Mouse (Mus musculus): ENCODE measurements at regions not wholly inside any gene's neighbourhood (a gene's known extent, or its start where the extent isn't known, plus 50 kb on each side); places are given as distances from the start of the nearest gene placed in this dataset.

DNA sequence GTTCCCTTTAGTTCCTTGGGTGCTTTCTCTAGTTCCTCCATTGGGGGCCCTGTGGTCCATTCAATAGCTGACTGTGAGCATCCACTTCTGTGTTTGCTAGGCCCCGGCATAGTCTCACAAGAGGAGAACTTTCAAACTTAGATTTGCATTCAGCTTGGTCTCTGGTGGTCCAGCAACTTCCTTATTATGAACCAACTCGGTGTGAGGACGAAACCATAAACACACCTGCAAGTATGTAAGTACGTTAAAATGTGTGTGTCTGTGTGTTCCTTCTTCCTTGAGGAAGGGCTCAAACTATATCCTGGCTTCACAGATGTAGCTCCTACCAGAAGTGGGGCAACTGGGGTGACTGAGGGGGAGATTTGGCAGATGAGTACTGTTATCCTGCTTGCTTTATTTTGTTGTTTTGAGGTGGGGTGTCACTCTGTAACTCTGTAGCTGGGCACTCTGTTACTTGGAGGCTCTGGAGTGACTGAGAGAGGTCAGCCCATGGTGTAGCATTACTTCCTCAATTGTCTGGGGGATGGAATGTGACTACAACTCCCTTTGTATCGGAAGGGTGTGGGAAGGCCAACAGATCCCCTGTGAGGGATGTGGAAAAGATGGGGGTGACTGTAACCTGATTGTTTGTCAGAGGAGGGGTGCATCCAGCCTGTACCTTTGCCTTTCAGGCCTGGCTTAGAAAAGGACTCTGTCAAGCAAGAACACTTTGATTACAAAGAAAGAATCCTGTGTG, 94.9 kb upstream of the Thpo start:
- H3K27me3 ChIP-seq (ENCODE audit: control insufficient read depth, insufficient read depth, insufficient read length) = peaks cover 3% of the 10 kb centered on the region
- no peak overlapping the region for H3K4me3 ChIP-seq (ENCODE audit: insufficient read depth, poor library complexity, severe bottlenecking)
- TF ChIP-seq MAX (IDR thresholded peaks at IDR 0.05) = no peak
- TF ChIP-seq FOSL1 (IDR thresholded peaks at IDR 0.05; ENCODE audit: insufficient read depth, low read length, poor library complexity, severe bottlenecking) = no peak
- no peak for TF ChIP-seq CTCF (IDR thresholded peaks at IDR 0.05; ENCODE audit: control insufficient read depth, insufficient read depth, insufficient read length)
- no peak for TF ChIP-seq MYOG (IDR thresholded peaks at IDR 0.05; ENCODE audit: control insufficient read depth, extremely low read depth, insufficient read length)
- TF ChIP-seq USF1 (IDR thresholded peaks at IDR 0.05; ENCODE audit: low read depth) = no peak
- TF ChIP-seq CEBPB (IDR thresholded peaks at IDR 0.05; ENCODE audit: low read depth) = no peak
- no peak for TF ChIP-seq MYOD1 (IDR thresholded peaks at IDR 0.05; ENCODE audit: control insufficient read depth, insufficient read length, low read depth)
- H3K36me3 ChIP-seq (ENCODE audit: control insufficient read depth, insufficient read depth) = no peaks in the 10 kb centered on the region
- no peak overlapping the region for H3ac ChIP-seq (ENCODE audit: control insufficient read depth, insufficient read length, low read depth)
- no peaks in the 10 kb centered on the region for H3K79me3 ChIP-seq (ENCODE audit: low read depth)
- no peaks in the 10 kb centered on the region for H3K79me2 ChIP-seq (ENCODE audit: control insufficient read depth, insufficient read depth)

GRCm38 (mm10) chr16:20824226-20824625, 89.9 kb upstream of the Thpo start:
- Histone ChIP-seq H3K36me3 (ENCODE audit: control insufficient read depth, insufficient read depth) (no peaks in the 10 kb centered on the region), H3K27me3 (ENCODE audit: control insufficient read depth, insufficient read depth, insufficient read length) (peaks cover 7% of the 10 kb centered on the region), H3K79me2 (ENCODE audit: control insufficient read depth, insufficient read depth) (no peaks in the 10 kb centered on the region), H3ac (ENCODE audit: control insufficient read depth, insufficient read length, low read depth) (no peak overlapping the region), H3K79me3 (ENCODE audit: low read depth) (no peaks in the 10 kb centered on the region), H3K4me3 (ENCODE audit: insufficient read depth, poor library complexity, severe bottlenecking) (no peak overlapping the region)
- TF ChIP-seq USF1 (IDR thresholded peaks at IDR 0.05; ENCODE audit: low read depth) = no peak
- TF ChIP-seq MYOG (IDR thresholded peaks at IDR 0.05; ENCODE audit: control insufficient read depth, extremely low read depth, insufficient read length) = no peak
- no peak for TF ChIP-seq CTCF (IDR thresholded peaks at IDR 0.05; ENCODE audit: control insufficient read depth, insufficient read depth, insufficient read length)
- TF ChIP-seq CEBPB (IDR thresholded peaks at IDR 0.05; ENCODE audit: low read depth) = no peak
- no peak for TF ChIP-seq FOSL1 (IDR thresholded peaks at IDR 0.05; ENCODE audit: insufficient read depth, low read length, poor library complexity, severe bottlenecking)
- no peak for TF ChIP-seq MAX (IDR thresholded peaks at IDR 0.05)
- TF ChIP-seq MYOD1 (IDR thresholded peaks at IDR 0.05; ENCODE audit: control insufficient read depth, insufficient read length, low read depth) = no peak

- no peak overlapping the region for H3K4me3 ChIP-seq (ENCODE audit: insufficient read depth, poor library complexity, severe bottlenecking)
- no peaks in the 10 kb centered on the region for H3K79me3 ChIP-seq (ENCODE audit: low read depth)
- no peak overlapping the region for H3ac ChIP-seq (ENCODE audit: control insufficient read depth, insufficient read length, low read depth)
- no peaks in the 10 kb centered on the region for H3K36me3 ChIP-seq (ENCODE audit: control insufficient read depth, insufficient read depth)
- no peak for TF ChIP-seq CTCF (IDR thresholded peaks at IDR 0.05; ENCODE audit: control insufficient read depth, insufficient read depth, insufficient read length)
- TF ChIP-seq MYOD1 (IDR thresholded peaks at IDR 0.05; ENCODE audit: control insufficient read depth, insufficient read length, low read depth) = no peak
- H3K27me3 ChIP-seq (ENCODE audit: control insufficient read depth, insufficient read depth, insufficient read length) = peaks cover 7% of the 10 kb centered on the region
- no peaks in the 10 kb centered on the region for H3K79me2 ChIP-seq (ENCODE audit: control insufficient read depth, insufficient read depth)
Measured at GRCm38 (mm10) chr16:20820939-20821338, 86.6 kb upstream of the Thpo start.

DNA sequence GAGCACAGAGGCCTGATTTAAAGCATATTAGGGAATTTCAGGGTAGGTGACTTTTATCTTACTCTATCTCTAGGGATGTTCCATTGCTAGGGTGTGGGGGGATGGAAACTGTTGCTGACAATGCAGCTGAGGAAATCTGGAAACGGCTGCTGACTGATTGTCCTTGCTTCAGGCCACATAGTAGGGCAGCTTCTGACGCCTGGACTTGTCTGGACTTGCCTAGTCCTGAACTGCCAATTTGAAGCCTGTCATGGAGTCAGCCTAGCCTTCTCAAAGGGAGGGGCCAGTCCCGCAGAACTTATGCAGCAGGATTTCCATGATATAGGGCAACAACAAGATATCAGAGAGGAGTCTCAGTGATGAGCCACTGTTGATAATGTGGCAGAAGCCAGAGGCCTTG, 85.3 kb upstream of the Thpo start:
- Histone ChIP-seq H3K36me3 (ENCODE audit: control insufficient read depth, insufficient read depth) (no peaks in the 10 kb centered on the region), H3K79me3 (ENCODE audit: low read depth) (no peaks in the 10 kb centered on the region), H3K79me2 (ENCODE audit: control insufficient read depth, insufficient read depth) (no peaks in the 10 kb centered on the region), H3K4me3 (ENCODE audit: insufficient read depth, poor library complexity, severe bottlenecking) (no peak overlapping the region), H3K27me3 (ENCODE audit: control insufficient read depth, insufficient read depth, insufficient read length) (peaks cover 7% of the 10 kb centered on the region), H3ac (ENCODE audit: control insufficient read depth, insufficient read length, low read depth) (no peak overlapping the region)
- no peak for TF ChIP-seq FOSL1 (IDR thresholded peaks at IDR 0.05; ENCODE audit: insufficient read depth, low read length, poor library complexity, severe bottlenecking)
- no peak for TF ChIP-seq MAX (IDR thresholded peaks at IDR 0.05)
- TF ChIP-seq MYOG (IDR thresholded peaks at IDR 0.05; ENCODE audit: control insufficient read depth, extremely low read depth, insufficient read length) = no peak
- no peak for TF ChIP-seq CTCF (IDR thresholded peaks at IDR 0.05; ENCODE audit: control insufficient read depth, insufficient read depth, insufficient read length)
- no peak for TF ChIP-seq CEBPB (IDR thresholded peaks at IDR 0.05; ENCODE audit: low read depth)

DNA sequence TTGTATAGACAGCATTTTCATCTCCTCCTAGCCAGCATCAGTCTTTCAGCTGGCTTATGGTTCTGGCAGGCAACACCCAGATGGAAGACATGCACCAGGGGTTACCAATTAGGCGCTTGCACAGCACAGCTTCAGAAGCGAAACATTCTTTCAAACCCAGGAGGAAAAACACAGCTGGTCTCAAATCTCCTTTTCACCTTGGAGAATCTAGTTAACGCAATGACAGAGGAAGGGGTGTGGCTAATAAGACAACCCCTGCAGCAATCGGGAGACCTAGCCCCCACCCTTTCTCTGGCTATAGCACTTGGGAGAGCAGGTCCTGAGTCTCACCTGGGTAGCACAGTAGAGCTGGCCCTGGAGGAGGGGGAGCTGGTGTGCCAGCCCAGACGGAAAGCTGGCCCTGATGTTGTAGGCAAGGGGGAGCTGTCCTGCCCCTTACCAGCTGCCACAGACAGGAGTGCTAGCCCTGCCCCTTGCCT, 84.4 kb upstream of the Thpo start:
- H3K79me2 ChIP-seq (ENCODE audit: control insufficient read depth, insufficient read depth) = no peaks in the 10 kb centered on the region
- H3ac ChIP-seq (ENCODE audit: control insufficient read depth, insufficient read length, low read depth) = no peak overlapping the region
- H3K79me3 ChIP-seq (ENCODE audit: low read depth) = no peaks in the 10 kb centered on the region
- peaks cover 4% of the 10 kb centered on the region for H3K27me3 ChIP-seq (ENCODE audit: control insufficient read depth, insufficient read depth, insufficient read length)
- H3K36me3 ChIP-seq (ENCODE audit: control insufficient read depth, insufficient read depth) = no peaks in the 10 kb centered on the region
- no peak for TF ChIP-seq MAX (IDR thresholded peaks at IDR 0.05)
- TF ChIP-seq USF1 (IDR thresholded peaks at IDR 0.05; ENCODE audit: low read depth) = no peak
- no peak for TF ChIP-seq MYOD1 (IDR thresholded peaks at IDR 0.05; ENCODE audit: control insufficient read depth, insufficient read length, low read depth)
- no peak for TF ChIP-seq MYOG (IDR thresholded peaks at IDR 0.05; ENCODE audit: control insufficient read depth, extremely low read depth, insufficient read length)
- no peak for TF ChIP-seq CEBPB (IDR thresholded peaks at IDR 0.05; ENCODE audit: low read depth)
- TF ChIP-seq CTCF (IDR thresholded peaks at IDR 0.05; ENCODE audit: control insufficient read depth, insufficient read depth, insufficient read length) = no peak
- H3K4me3 ChIP-seq (ENCODE audit: insufficient read depth, poor library complexity, severe bottlenecking) = no peak overlapping the region

DNA sequence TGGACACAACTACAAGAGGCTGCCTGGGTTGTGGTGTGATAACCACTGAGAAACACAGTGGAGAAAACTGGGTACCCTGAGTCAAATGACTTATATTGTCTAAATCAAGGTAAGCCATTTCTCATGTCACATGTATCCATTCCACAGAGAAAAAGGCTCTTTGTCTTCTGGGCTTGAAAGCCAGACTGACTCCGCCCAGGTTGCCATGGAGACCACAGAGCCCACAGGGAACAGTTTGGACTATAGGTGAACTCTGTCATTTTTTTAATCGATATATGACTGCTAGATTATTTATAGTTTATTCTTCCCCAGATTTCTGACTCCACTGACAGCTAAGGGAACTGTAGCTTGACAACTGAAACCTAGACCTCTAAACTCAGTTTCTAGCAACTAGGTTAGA, 80.7 kb upstream of the Thpo start:
- no peaks in the 10 kb centered on the region for H3K36me3 ChIP-seq (ENCODE audit: control insufficient read depth, insufficient read depth)
- no peaks in the 10 kb centered on the region for H3K79me3 ChIP-seq (ENCODE audit: low read depth)
- TF ChIP-seq CTCF (IDR thresholded peaks at IDR 0.05; ENCODE audit: control insufficient read depth, insufficient read depth, insufficient read length) (no peak), MYOG (IDR thresholded peaks at IDR 0.05; ENCODE audit: control insufficient read depth, extremely low read depth, insufficient read length) (no peak), MAX (IDR thresholded peaks at IDR 0.05) (no peak), MYOD1 (IDR thresholded peaks at IDR 0.05; ENCODE audit: control insufficient read depth, insufficient read length, low read depth) (no peak), USF1 (IDR thresholded peaks at IDR 0.05; ENCODE audit: low read depth) (no peak), CEBPB (IDR thresholded peaks at IDR 0.05; ENCODE audit: low read depth) (no peak), FOSL1 (IDR thresholded peaks at IDR 0.05; ENCODE audit: insufficient read depth, low read length, poor library complexity, severe bottlenecking) (no peak)
- no peaks in the 10 kb centered on the region for H3K79me2 ChIP-seq (ENCODE audit: control insufficient read depth, insufficient read depth)
- no peaks in the 10 kb centered on the region for H3K27me3 ChIP-seq (ENCODE audit: control insufficient read depth, insufficient read depth, insufficient read length)
- no peak overlapping the region for H3K4me3 ChIP-seq (ENCODE audit: insufficient read depth, poor library complexity, severe bottlenecking)
- H3ac ChIP-seq (ENCODE audit: control insufficient read depth, insufficient read length, low read depth) = no peak overlapping the region
